Mouse (Mus musculus) MEL (cell line): ENCODE measurements at regions not wholly inside any gene's neighbourhood (a gene's known extent, or its start where the extent isn't known, plus 50 kb on each side); places are given as distances from the start of the nearest gene placed in this dataset.

Experiments
- DNase-seq: peaks from one replicate; pipeline ENCODE4 v3.0.0; 2011; ENCODE audit warnings: low read depth, low spot score
- H3K27ac ChIP-seq: 2 replicates; pipeline ENCODE4 v1.5.1; 2012; ENCODE audit warnings: low read depth, mild to moderate bottlenecking, control low read depth, low read length, moderate library complexity; ENCODE audit not compliant: control insufficient read depth
- H3K27me3 ChIP-seq, 2 experiments: fragments of 150-350 bp in 1 of 2; sonication (generic) in 1 of 2; 2 replicates each; pipeline ENCODE4 v1.6.1; 2012; ENCODE audit warnings: low read length in 2 of 2, mild to moderate bottlenecking in 2 of 2, improper control_type of control experiment in 1 of 2, moderate library complexity in 1 of 2; ENCODE audit not compliant: insufficient read depth in 2 of 2, control insufficient read depth in 1 of 2
- H3K36me3 ChIP-seq, 2 experiments: 2 replicates each; pipeline ENCODE4 v1.6.1; 2012 to 2014; ENCODE audit warnings: low read length in 2 of 2, improper control_type of control experiment in 1 of 2, inconsistent platforms in 1 of 2, mild to moderate bottlenecking in 1 of 2; ENCODE audit not compliant: insufficient read depth in 2 of 2, control insufficient read depth in 1 of 2
- H3K4me1 ChIP-seq, 2 experiments: fragments of 150-350 bp in 1 of 2; sonication (generic) in 1 of 2; 2 replicates each; pipeline ENCODE4 v1.6.1; 2012; ENCODE audit warnings: low read length in 2 of 2, improper control_type of control experiment in 1 of 2, mild to moderate bottlenecking in 1 of 2; ENCODE audit not compliant: insufficient read depth in 2 of 2, control insufficient read depth in 1 of 2
- H3K4me3 ChIP-seq, 2 experiments: fragments of 150-350 bp in 1 of 2; sonication (generic) in 1 of 2; 2 replicates each; pipeline ENCODE4 v1.5.1; 2012; ENCODE audit warnings: low read depth in 2 of 2, low read length in 2 of 2, mild to moderate bottlenecking in 2 of 2, moderate library complexity in 2 of 2, control low read depth in 1 of 2, improper control_type of control experiment in 1 of 2; ENCODE audit not compliant: control insufficient read depth in 1 of 2, insufficient read depth in 1 of 2
- H3K79me2 ChIP-seq: 2 replicates; pipeline ENCODE4 v1.6.1; 2012; ENCODE audit warnings: mild to moderate bottlenecking, low read length, moderate library complexity; ENCODE audit not compliant: control insufficient read depth, poor library complexity, insufficient read depth
- H3K9ac ChIP-seq: 2 replicates; pipeline ENCODE4 v1.6.1; 2012; ENCODE audit warnings: low read depth, mild to moderate bottlenecking, control low read depth, low read length, moderate library complexity; ENCODE audit not compliant: control insufficient read depth, poor library complexity, severe bottlenecking
- H3K9me3 ChIP-seq: fragments of 150-350 bp; sonication (generic); replicated peaks from 2 replicates; pipeline ENCODE4 v1.6.1; 2012; ENCODE audit warnings: mild to moderate bottlenecking, low read length, improper control_type of control experiment, moderate library complexity; ENCODE audit not compliant: insufficient read depth
- CHD1 ChIP-seq: IDR thresholded peaks from 2 replicates; pipeline ENCODE4 v1.6.1; 2012; ENCODE audit warnings: low read depth, mild to moderate bottlenecking, inconsistent platforms, low read length, improper control_type of control experiment
- CHD2 ChIP-seq: IDR thresholded peaks from 2 replicates; pipeline ENCODE4 v1.6.1; 2011; ENCODE audit warnings: low read length, improper control_type of control experiment
- ETS1 ChIP-seq: IDR thresholded peaks from 2 replicates; pipeline ENCODE4 v1.6.1; 2012; ENCODE audit warnings: low read depth, mild to moderate bottlenecking, inconsistent platforms, low read length, improper control_type of control experiment, moderate library complexity
- GATA1 ChIP-seq: IDR thresholded peaks from 2 replicates; pipeline ENCODE4 v1.6.1; 2011; ENCODE audit warnings: low read depth, low read length, improper control_type of control experiment
- KAT2A ChIP-seq: conservative IDR thresholded peaks from 2 replicates; pipeline ENCODE4 v1.6.1; 2012; ENCODE audit warnings: low read depth, low read length, improper control_type of control experiment, inconsistent platforms
- MXI1 ChIP-seq: IDR thresholded peaks from 2 replicates; pipeline ENCODE4 v1.6.1; 2011; ENCODE audit warnings: mild to moderate bottlenecking, low read depth, low read length, improper control_type of control experiment
- MYB ChIP-seq: IDR thresholded peaks from 2 replicates; pipeline ENCODE4 v1.6.1; 2011; ENCODE audit warnings: mild to moderate bottlenecking, low read depth, low read length, improper control_type of control experiment
- POLR2AphosphoS2 ChIP-seq: IDR thresholded peaks from 2 replicates; pipeline ENCODE4 v1.6.1; 2011; ENCODE audit warnings: low read length, improper control_type of control experiment
- POLR2AphosphoS5 ChIP-seq: IDR thresholded peaks from 2 replicates; pipeline ENCODE4 v1.6.1; 2012; ENCODE audit warnings: low read depth, borderline replicate concordance, mild to moderate bottlenecking, inconsistent platforms, low read length, moderate library complexity, mixed read lengths
- SIN3A ChIP-seq: IDR thresholded peaks from 2 replicates; pipeline ENCODE4 v1.6.1; 2012; ENCODE audit warnings: low read length, improper control_type of control experiment, inconsistent platforms
- USF2 ChIP-seq, 2 experiments: IDR thresholded peaks; 2 replicates each; pipeline ENCODE4 v1.6.1; 2011 to 2012; ENCODE audit warnings: improper control_type of control experiment in 2 of 2, low read length in 2 of 2, borderline replicate concordance in 1 of 2, inconsistent platforms in 1 of 2, low read depth in 1 of 2, mild to moderate bottlenecking in 1 of 2; ENCODE audit not compliant: insufficient read depth in 1 of 2
- ZNF384 ChIP-seq: IDR thresholded peaks from 2 replicates; pipeline ENCODE4 v1.6.1; 2012; ENCODE audit warnings: low read depth, mild to moderate bottlenecking, inconsistent platforms, low read length, improper control_type of control experiment

DNA sequence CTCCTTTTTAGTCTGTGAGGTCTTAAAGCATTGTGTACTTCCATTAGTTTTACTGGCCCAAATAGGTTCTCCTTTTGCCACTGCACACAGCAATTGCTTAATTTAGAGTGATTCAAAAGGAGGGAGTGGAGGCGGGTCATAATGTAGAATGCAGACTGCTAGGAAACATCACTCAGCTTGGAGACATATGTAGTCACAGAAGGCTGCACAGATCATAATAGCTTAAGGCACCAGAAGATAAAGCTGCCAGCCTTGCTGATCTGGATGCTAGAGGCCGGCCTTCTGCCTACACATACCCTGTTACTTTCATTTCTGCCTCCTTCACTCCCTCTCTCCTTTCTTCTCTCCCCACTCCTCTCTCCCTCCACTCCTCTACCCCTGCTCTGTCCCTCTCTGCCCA, 508.2 kb downstream of the Gm16223 start:
- Histone ChIP-seq H3K9me3 (no peaks in the 10 kb centered on the region), H3K79me2 (no peaks in the 10 kb centered on the region), H3K27ac (no peak overlapping the region), H3K36me3 (no peaks in the 10 kb centered on the region), H3K4me1 (no peaks in the 10 kb centered on the region)
- DNase-seq = no peak
- no peak for TF ChIP-seq MXI1
- no peak for TF ChIP-seq POLR2AphosphoS2
- TF ChIP-seq MYB = no peak
- no peak for TF ChIP-seq CHD2
- TF ChIP-seq POLR2AphosphoS5 = no peak
- TF ChIP-seq, all 39 proteins: peak for 0
- Histone ChIP-seq H3K27me3 (no peaks in the 10 kb centered on the region; a peak in 1 of 4 replicates), H3K9ac (no peak overlapping the region), H3K4me3 (no peak overlapping the region)

DNA sequence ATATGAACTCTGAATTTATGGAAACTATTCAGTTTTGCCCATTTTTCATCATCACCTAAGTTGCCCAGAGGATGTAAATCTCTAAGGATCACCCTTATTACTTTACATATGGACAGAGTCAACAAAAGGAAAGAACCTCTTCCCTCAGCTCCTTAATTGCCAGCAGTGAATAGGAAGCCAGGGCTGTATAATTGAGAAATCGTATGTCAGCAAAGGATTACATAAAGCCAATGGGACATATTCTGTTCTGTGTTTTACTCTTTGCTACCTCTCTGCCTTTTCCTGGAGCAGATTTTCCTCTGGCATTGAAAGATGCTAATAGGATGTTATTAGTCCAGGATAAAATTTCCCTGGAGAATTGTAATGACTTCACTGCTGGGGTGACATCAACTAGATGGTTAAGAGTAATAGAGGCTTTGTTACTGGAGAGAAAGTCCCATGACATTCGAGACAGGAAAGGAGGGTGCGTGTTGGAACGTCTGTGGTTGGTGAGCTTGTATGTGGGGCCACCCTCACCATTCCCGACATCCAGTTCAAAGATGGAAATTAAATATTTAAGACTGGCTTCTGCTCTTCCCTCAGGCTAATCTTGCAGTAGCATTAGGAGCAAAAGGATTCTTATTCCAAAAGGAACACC, 510.6 kb downstream of the Gm16223 start:
- Histone ChIP-seq H3K9me3 (no peaks in the 10 kb centered on the region), H3K9ac (no peak overlapping the region), H3K36me3 (no peaks in the 10 kb centered on the region), H3K79me2 (no peaks in the 10 kb centered on the region), H3K4me1 (no peaks in the 10 kb centered on the region), H3K27me3 (no peaks in the 10 kb centered on the region; a peak in 1 of 4 replicates), H3K27ac (no peak overlapping the region), H3K4me3 (no peak overlapping the region)
- TF ChIP-seq CHD2 (no peak), USF2 (IDR thresholded peaks at IDR 0.05; ENCODE audit: borderline replicate concordance in 1 of 2, insufficient read depth in 1 of 2, low read depth in 1 of 2, low read length in 2 of 2) (no peak), GATA1 (no peak), MYB (no peak), CHD1 (no peak), ETS1 (no peak)
- DNase-seq = no peak

DNA sequence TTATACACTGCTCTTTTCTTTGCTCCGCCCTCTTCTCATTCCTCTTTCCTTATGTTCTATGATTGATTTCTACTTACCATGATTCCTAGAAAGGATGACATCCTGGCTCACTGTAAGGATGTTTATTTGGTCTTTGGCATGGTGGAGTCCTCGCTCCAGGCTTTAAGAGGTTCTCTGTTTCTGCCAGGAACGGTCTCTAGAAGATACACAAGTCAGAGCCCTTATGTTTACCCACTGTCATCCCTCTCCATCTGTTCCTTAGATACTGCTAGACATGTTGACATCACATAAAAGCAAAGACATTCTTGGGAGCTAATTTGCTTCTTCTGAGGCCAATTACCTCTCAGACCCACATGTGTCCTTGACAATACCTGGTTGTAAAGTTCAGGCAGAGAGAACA, 552.9 kb downstream of the Gm16223 start:
- Histone ChIP-seq H3K36me3 (no peaks in the 10 kb centered on the region), H3K27ac (no peak overlapping the region), H3K9ac (no peak overlapping the region), H3K4me3 (no peak overlapping the region), H3K4me1 (no peaks in the 10 kb centered on the region), H3K27me3 (no peaks in the 10 kb centered on the region), H3K9me3 (no peaks in the 10 kb centered on the region), H3K79me2 (no peaks in the 10 kb centered on the region)
- TF ChIP-seq ZNF384 (no peak), SIN3A (no peak), CHD1 (no peak), KAT2A (no peak), POLR2AphosphoS2 (no peak), CHD2 (no peak)
- DNase-seq = no peak
